Comparison of ENCODE assay signal across 30 mouse cellular contexts in the genomic region with DNA sequence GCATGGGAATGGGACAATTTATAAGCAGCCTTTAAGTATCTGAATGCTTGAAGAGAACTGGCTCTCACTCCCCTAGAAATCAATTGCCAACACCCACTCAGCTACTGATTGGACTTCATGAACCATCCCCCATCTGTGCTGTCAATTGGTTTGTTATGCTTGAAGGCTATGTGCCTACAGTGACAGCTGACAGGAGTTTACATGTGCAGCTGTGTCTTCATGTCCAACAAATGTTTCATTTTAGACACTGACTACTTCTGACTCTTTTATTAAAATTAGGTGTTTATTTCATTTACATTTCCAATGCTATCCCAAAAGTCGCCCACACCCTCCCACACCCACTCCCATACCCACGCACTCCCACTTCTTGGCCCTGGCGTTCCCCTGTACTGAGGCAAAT.
A peak's percentile ranks its signal among the peaks of the same experiment; 100 is the strongest.
DNase-seq lines count a peak whose midpoint lies in the region; ATAC-seq lines count a peak whose summit lies in the region.
"Had no signal": no experiment of that assay in that cellular context is flagged by ENCODE, and none has a peak within 500 bp of the region (broad histone marks: within the 10 kb centered on the region; RNA-seq: fewer than 3 reads in every experiment).

No protein-coding gene starts in this region.

- no peak overlapping the region for H3K4me3 ChIP-seq in forebrain, embryonic 13.5 days
- no peak overlapping the region for H3K4me3 ChIP-seq in forebrain, embryonic 12.5 days (replicated peaks)
- H3K4me3 ChIP-seq: embryonic facial prominence, embryonic 13.5 days; hindbrain, embryonic 13.5 days; limb, embryonic 12.5 days; liver, embryonic 15.5 days; midbrain, embryonic 15.5 days had no signal

- H3K4me1 ChIP-seq in forebrain, embryonic 13.5 days: no peaks in the 10 kb centered on the region
- no peaks in the 10 kb centered on the region for H3K4me1 ChIP-seq in forebrain, embryonic 12.5 days
- H3K4me1 ChIP-seq: embryonic facial prominence, embryonic 13.5 days; hindbrain, embryonic 13.5 days; limb, embryonic 12.5 days; liver, embryonic 15.5 days; midbrain, embryonic 15.5 days had no signal

- H3K27ac ChIP-seq in forebrain, embryonic 13.5 days: no peak overlapping the region
- H3K27ac ChIP-seq in forebrain, embryonic 12.5 days: no peak overlapping the region
- H3K27ac ChIP-seq: embryonic facial prominence, embryonic 13.5 days; hindbrain, embryonic 13.5 days; limb, embryonic 12.5 days; liver, embryonic 15.5 days; midbrain, embryonic 15.5 days; stomach, postnatal 0 days had no signal

- peak; percentile 59; the same call in 1 of the 2 replicates for ATAC-seq in forebrain, embryonic 13.5 days
- no peak for ATAC-seq in forebrain, embryonic 12.5 days (ENCODE audit: low FRiP score)
- ATAC-seq: activated CD4-positive, CD25-positive, alpha-beta regulatory T cell, adult 4 months; intestine, postnatal 0 days; midbrain, embryonic 15.5 days had no signal

- no peak overlapping the region for H3K9ac ChIP-seq in forebrain, embryonic 13.5 days
- H3K9ac ChIP-seq in forebrain, embryonic 12.5 days: no peak overlapping the region
- H3K9ac ChIP-seq: embryonic facial prominence, embryonic 13.5 days; hindbrain, embryonic 13.5 days; limb, embryonic 12.5 days; liver, embryonic 15.5 days; lung, embryonic 14.5 days; midbrain, embryonic 15.5 days had no signal

- DNase-seq in brain, adult 2 months (ENCODE audit: low read depth, low spot score): peak; percentile 52
- peak; percentile 62 to 87 for DNase-seq in layer of hippocampus, adult 18-20 months (ENCODE audit: low spot score in 2 of 2)
- peak; percentile 22 to 35 for DNase-seq in layer of hippocampus, postnatal 10 days (ENCODE audit: low spot score in 2 of 2)
- DNase-seq in heart, adult 9 months (ENCODE audit: low spot score in 2 of 2): no peak
- DNase-seq in left cerebral cortex, adult 18-20 months (ENCODE audit: low spot score in 2 of 2): no peak
- no peak for DNase-seq in frontal cortex, postnatal 36 days (ENCODE audit: low spot score in 2 of 2)
- DNase-seq: adrenal gland, adult 8-10 months; cerebellum, adult 11 months; cerebellum, adult 9-10 months; cerebellum, postnatal 36 days; gastrocnemius, postnatal 25 days; heart, adult 11 months; heart, postnatal 36 days; kidney, postnatal 14 days; lung, embryonic 14.5 days; lung, postnatal 14 days; right cerebral cortex, postnatal 4 days; thymus, postnatal 4 days had no signal

- H3K9me3 ChIP-seq in forebrain, embryonic 13.5 days (replicated peaks): no peaks in the 10 kb centered on the region
- H3K9me3 ChIP-seq in forebrain, embryonic 12.5 days: no peaks in the 10 kb centered on the region
- H3K9me3 ChIP-seq: embryonic facial prominence, embryonic 13.5 days; hindbrain, embryonic 13.5 days; limb, embryonic 12.5 days; liver, embryonic 15.5 days; midbrain, embryonic 15.5 days had no signal

- H3K27me3 ChIP-seq in forebrain, embryonic 13.5 days: no peaks in the 10 kb centered on the region
- no peaks in the 10 kb centered on the region for H3K27me3 ChIP-seq in forebrain, embryonic 12.5 days
- H3K27me3 ChIP-seq: CH12.LX; embryonic facial prominence, embryonic 13.5 days; hindbrain, embryonic 13.5 days; limb, embryonic 12.5 days; liver, embryonic 15.5 days; midbrain, embryonic 15.5 days had no signal

- 88% methylated on average over 3 of the region's 3 CpGs for WGBS in forebrain, embryonic 13.5 days
- WGBS in forebrain, embryonic 12.5 days: 94% methylated on average over 3 of the region's 3 CpGs

- H3K4me2 ChIP-seq in forebrain, embryonic 13.5 days: no peak overlapping the region
- H3K4me2 ChIP-seq in forebrain, embryonic 12.5 days: no peak overlapping the region
- H3K4me2 ChIP-seq: embryonic facial prominence, embryonic 13.5 days; heart, embryonic 11.5 days; hindbrain, embryonic 13.5 days; limb, embryonic 12.5 days; liver, embryonic 15.5 days; lung, embryonic 14.5 days; midbrain, embryonic 15.5 days had no signal

- no peaks in the 10 kb centered on the region for H3K36me3 ChIP-seq in forebrain, embryonic 13.5 days (ENCODE audit: poor library complexity, severe bottlenecking)
- no peaks in the 10 kb centered on the region for H3K36me3 ChIP-seq in forebrain, embryonic 12.5 days (replicated peaks)
- H3K36me3 ChIP-seq: embryonic facial prominence, embryonic 13.5 days; hindbrain, embryonic 13.5 days; limb, embryonic 12.5 days; liver, embryonic 15.5 days; midbrain, embryonic 15.5 days had no signal

Comparison
In these comparisons a context has a peak if more than half of its experiments do, and no peak if none do; other contexts are left out.
1. DNase-seq: peak in brain, adult 2 months (single experiment), layer of hippocampus, adult 18-20 months (2 of 2) and layer of hippocampus, postnatal 10 days (2 of 2); none in heart, adult 9 months (0 of 2), left cerebral cortex, adult 18-20 months (0 of 2) and frontal cortex, postnatal 36 days (0 of 2).